Mouse (Mus musculus): ENCODE results near the gene Rnf103.
"Not testable (repeated sequence)": the region's sequence is repeated elsewhere in the genome, so short reads cannot be mapped to it uniquely, and the experiment has no call there.

Gene Rnf103

GRCm38 (mm10) chr6:71493675-71494340 lies at the start of gene Rnf103:
Gene Rnf103, plus strand, starts transcription at chr6:71493894.
- DNase-seq = peak; percentile 97

GRCm38 (mm10) chr6:71444756-71445155 lies 48.9 kb upstream of the Rnf103 start:
- DNase-seq = no peak

GRCm38 (mm10) chr6:71445560-71445959 lies 48.1 kb upstream of the Rnf103 start:
- DNase-seq = no peak

- DNase-seq = no peak
These were observed 40.9 kb upstream of the Rnf103 start for GRCm38 (mm10) chr6:71452792-71453191.

- not testable (repeated sequence) for DNase-seq
These were observed 39.5 kb upstream of the Rnf103 start for GRCm38 (mm10) chr6:71453983-71454739.

- no peak for DNase-seq
These were observed 35.6 kb upstream of the Rnf103 start for GRCm38 (mm10) chr6:71457956-71458608.

- no peak for DNase-seq
These were observed 28.5 kb upstream of the Rnf103 start for GRCm38 (mm10) chr6:71465146-71465545.

- DNase-seq = no peak
These were observed 25.9 kb upstream of the Rnf103 start for GRCm38 (mm10) chr6:71467766-71468165.

- no peak for DNase-seq
These were observed 24.4 kb upstream of the Rnf103 start for GRCm38 (mm10) chr6:71469291-71469690.

GRCm38 (mm10) chr6:71471830-71472520 lies 21.7 kb upstream of the Rnf103 start:
- no peak for DNase-seq

GRCm38 (mm10) chr6:71472786-71473185 lies 20.9 kb upstream of the Rnf103 start:
- DNase-seq = no peak

GRCm38 (mm10) chr6:71475604-71476003 lies 18.1 kb upstream of the Rnf103 start:
- DNase-seq = no peak

GRCm38 (mm10) chr6:71476783-71477182 lies 16.9 kb upstream of the Rnf103 start:
- no peak for DNase-seq

- DNase-seq = not testable (repeated sequence)
These were observed 14.7 kb upstream of the Rnf103 start for GRCm38 (mm10) chr6:71478816-71479568.

GRCm38 (mm10) chr6:71479588-71479987 lies 14.1 kb upstream of the Rnf103 start:
- DNase-seq = not testable (repeated sequence)

- no peak for DNase-seq
These were observed 13.6 kb upstream of the Rnf103 start for GRCm38 (mm10) chr6:71480136-71480535.

GRCm38 (mm10) chr6:71481136-71481535 lies 12.6 kb upstream of the Rnf103 start:
- no peak for DNase-seq

GRCm38 (mm10) chr6:71485246-71485645 lies 8.4 kb upstream of the Rnf103 start:
- DNase-seq = no peak

- DNase-seq = no peak
These were observed 7.5 kb upstream of the Rnf103 start for GRCm38 (mm10) chr6:71486226-71486625.

GRCm38 (mm10) chr6:71486867-71487266 lies 6.8 kb upstream of the Rnf103 start:
- DNase-seq = no peak

- no peak for DNase-seq
These were observed 5.7 kb upstream of the Rnf103 start for GRCm38 (mm10) chr6:71487966-71488365.

- DNase-seq = no peak
These were observed 1.6 kb upstream of the Rnf103 start for GRCm38 (mm10) chr6:71492136-71492535.

All from thymus, postnatal 14 days (tissue).